Mouse (Mus musculus) G1E (cell line): ENCODE results near the gene Rab15. TPM values are rescaled to one million over a fixed set of nuclear protein-coding genes. Genes with fewer than 3 reads are reported as not detected.
"Not testable (repeated sequence)": the region's sequence is repeated elsewhere in the genome, so short reads cannot be mapped to it uniquely, and the experiment has no call there.

Experiments used
- ATAC-seq: 2 replicates; pipeline ENCODE4 v1.8.0; 2016; ENCODE audit warnings: mild to moderate bottlenecking; ENCODE audit not compliant: insufficient number of reproducible peaks, poor library complexity, low FRiP score, severe bottlenecking; ENCODE audit errors: extremely low read depth
- DNase-seq: peaks from one replicate; pipeline ENCODE4 v3.0.0; 2012; ENCODE audit warnings: low spot score
- H3K27me3 ChIP-seq: 2 replicates; pipeline ENCODE4 v1.6.1; 2012; ENCODE audit warnings: mild to moderate bottlenecking, low read length, inconsistent platforms; ENCODE audit not compliant: insufficient read depth
- H3K36me3 ChIP-seq: replicated peaks from 2 replicates; pipeline ENCODE3; 2012; ENCODE audit warnings: mild to moderate bottlenecking, inconsistent platforms
- H3K4me1 ChIP-seq: 2 replicates; pipeline ENCODE4 v1.6.1; 2012; ENCODE audit warnings: low read depth, low read length, inconsistent platforms, mixed read lengths; ENCODE audit not compliant: insufficient read depth
- H3K4me3 ChIP-seq: 2 replicates; pipeline ENCODE4 v1.5.1; 2012; ENCODE audit warnings: low read depth, mild to moderate bottlenecking, inconsistent platforms, low read length, moderate library complexity, mixed read lengths
- H3K9me3 ChIP-seq: replicated peaks from 2 replicates; pipeline ENCODE4 v1.6.1; 2012; ENCODE audit warnings: inconsistent platforms
- CTCF ChIP-seq: IDR thresholded peaks from 2 replicates; pipeline ENCODE4 v1.5.1; 2012; ENCODE audit warnings: low read depth, low read length, inconsistent platforms, mixed read lengths
- GATA1 ChIP-seq: IDR thresholded peaks from 2 replicates; pipeline ENCODE4 v1.6.1; 2012; ENCODE audit warnings: borderline replicate concordance, low read length, inconsistent platforms, mixed read lengths
- GATA2 ChIP-seq: IDR thresholded peaks from 2 replicates; pipeline ENCODE4 v1.6.1; 2012; ENCODE audit warnings: low read depth, low read length, inconsistent platforms, borderline replicate concordance
- POLR2AphosphoS5 ChIP-seq: IDR thresholded peaks from 2 replicates; pipeline ENCODE4 v1.6.1; 2012; ENCODE audit warnings: low read depth, low read length, inconsistent platforms; ENCODE audit not compliant: insufficient replicate concordance
- TAL1 ChIP-seq: conservative IDR thresholded peaks from 2 replicates; pipeline ENCODE4 v1.6.1; 2012; ENCODE audit warnings: low read depth, low read length, inconsistent platforms, mixed read lengths
- polyA plus RNA-seq: library from polyadenylated mRNA; stranded (reverse); fragments of >175 nt; gene quantifications from 2 replicates; pipeline ENCODE4 v1.2.3, GENCODE M21; 2012
- total RNA-seq, 2 experiments: library from RNA; stranded (forward) in 1 of 2; stranded (reverse) in 1 of 2; fragments of 200-1000 nt in 1 of 2; fragments of >200 nt in 1 of 2; fragmentation: Nextera tagmentation in 1 of 2; gene quantifications; 2 replicates each; pipeline ENCODE4 v1.2.3; 2014 to 2017

Gene Rab15
- total RNA-seq (2014; fragmentation: Nextera tagmentation) (not detected in 2 replicates), total RNA-seq (2017) (0.17 and 0.44 TPM in 2 replicates), polyA plus RNA-seq (not detected in 2 replicates)

- no peaks in the 10 kb centered on the region for H3K4me1 ChIP-seq
- peaks cover 10% of the 10 kb centered on the region for H3K9me3 ChIP-seq
- no peak within 1 kb of the TSS; the same call in 1 of the 2 replicates for H3K4me3 ChIP-seq
- no peak for DNase-seq
- TF ChIP-seq TAL1 (no peak), CTCF (no peak), POLR2AphosphoS5 (no peak), GATA1 (no peak), GATA2 (no peak)
- no peak for ATAC-seq
- peaks cover 89% of the 10 kb centered on the region for H3K27me3 ChIP-seq
- no peaks in the 10 kb centered on the region for H3K36me3 ChIP-seq
Observed at GRCm38 (mm10) chr12:76822651-76823041, at the start of gene Rab15. Gene Rab15 (minus strand): TSS chr12:76822908.

- Histone ChIP-seq H3K27me3 (no peaks in the 10 kb centered on the region), H3K4me3 (no peak overlapping the region), H3K36me3 (peaks cover 86% of the 10 kb centered on the region), H3K9me3 (no peaks in the 10 kb centered on the region), H3K4me1 (no peaks in the 10 kb centered on the region)
- DNase-seq, result no peak
- no peak for ATAC-seq
- no peak for TF ChIP-seq POLR2AphosphoS5
- TF ChIP-seq GATA2, result no peak
- TF ChIP-seq CTCF, result no peak
- no peak for TF ChIP-seq GATA1
- no peak for TF ChIP-seq TAL1
Observed at GRCm38 (mm10) chr12:76869561-76869960, 46.9 kb upstream of the Rab15 start.

GRCm38 (mm10) chr12:76868463-76869198 is 45.9 kb upstream of the Rab15 start:
- H3K4me3 ChIP-seq, result no peak overlapping the region
- peaks cover 80% of the 10 kb centered on the region for H3K36me3 ChIP-seq
- TF ChIP-seq TAL1 (no peak), POLR2AphosphoS5 (no peak), GATA2 (no peak), CTCF (no peak), GATA1 (no peak)
- no peaks in the 10 kb centered on the region for H3K27me3 ChIP-seq
- no peak for ATAC-seq
- no peak for DNase-seq
- H3K9me3 ChIP-seq, result no peaks in the 10 kb centered on the region
- no peaks in the 10 kb centered on the region for H3K4me1 ChIP-seq

- no peak for DNase-seq
- ATAC-seq, result no peak
- Histone ChIP-seq H3K4me1 (no peaks in the 10 kb centered on the region), H3K27me3 (no peaks in the 10 kb centered on the region), H3K36me3 (peaks cover 81% of the 10 kb centered on the region), H3K9me3 (no peaks in the 10 kb centered on the region), H3K4me3 (no peak overlapping the region)
- TF ChIP-seq GATA2 (no peak), GATA1 (no peak), CTCF (no peak)
Observed at GRCm38 (mm10) chr12:76867586-76868280, 45.0 kb upstream of the Rab15 start.

GRCm38 (mm10) chr12:76865266-76865665 is 42.6 kb upstream of the Rab15 start:
- Histone ChIP-seq H3K4me3 (no peak overlapping the region), H3K36me3 (peaks cover 72% of the 10 kb centered on the region), H3K9me3 (no peaks in the 10 kb centered on the region), H3K27me3 (no peaks in the 10 kb centered on the region), H3K4me1 (peaks cover under 1% of the 10 kb centered on the region; the same call in 1 of the 2 replicates)
- ATAC-seq (no peak), DNase-seq (no peak)
- TF ChIP-seq GATA1 (no peak), POLR2AphosphoS5 (no peak), GATA2 (no peak), TAL1 (no peak), CTCF (no peak)

GRCm38 (mm10) chr12:76863651-76864050 is 40.9 kb upstream of the Rab15 start:
- no peaks in the 10 kb centered on the region for H3K27me3 ChIP-seq
- no peak overlapping the region for H3K4me3 ChIP-seq
- ATAC-seq, result no peak
- peaks cover 3% of the 10 kb centered on the region for H3K9me3 ChIP-seq
- H3K36me3 ChIP-seq, result peaks cover 61% of the 10 kb centered on the region
- peaks cover 12% of the 10 kb centered on the region for H3K4me1 ChIP-seq
- no peak for DNase-seq
- no peak for TF ChIP-seq CTCF
- TF ChIP-seq GATA2, result no peak
- no peak for TF ChIP-seq TAL1
- no peak for TF ChIP-seq POLR2AphosphoS5
- no peak for TF ChIP-seq GATA1

- Histone ChIP-seq H3K4me1 (peaks cover 14% of the 10 kb centered on the region), H3K9me3 (peaks cover 12% of the 10 kb centered on the region), H3K36me3 (peaks cover 32% of the 10 kb centered on the region)
- DNase-seq, H3K4me3 ChIP-seq, H3K27me3 ChIP-seq, ATAC-seq: not testable (repeated sequence)
Observed at GRCm38 (mm10) chr12:76858788-76859187, 36.1 kb upstream of the Rab15 start.
